Mouse (Mus musculus) heart, adult 11 months (tissue): Measurements from ENCODE around the gene Rnh1.

Experiments used
- DNase-seq: peaks from one replicate; pipeline ENCODE4 v3.0.0; 2022

The Rnh1 gene

DNA sequence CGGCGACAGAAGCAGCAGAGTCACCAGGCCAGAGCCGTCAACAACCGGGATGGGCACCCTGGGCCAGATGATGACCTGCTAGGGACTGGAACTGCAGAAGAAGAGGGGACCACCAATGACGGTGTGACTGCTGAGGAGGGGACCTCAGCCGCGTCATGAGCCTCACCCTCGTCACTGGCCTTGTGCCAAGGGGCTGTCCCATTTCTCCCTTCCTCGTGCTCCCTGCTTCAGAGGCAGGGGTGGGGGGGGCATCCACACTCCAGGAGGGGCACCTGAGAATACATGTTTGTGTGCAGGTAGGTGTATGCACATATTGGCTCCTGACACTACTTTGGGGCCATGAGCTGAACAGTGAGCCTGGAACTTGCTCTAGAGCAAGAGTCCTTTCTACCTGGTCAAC, 17.3 kb downstream of the Rnh1 start:
- DNase-seq = peak; percentile 87

- DNase-seq = no peak
These were observed 24.0 kb downstream of the Rnh1 start for GRCm38 (mm10) chr7:141148639-141149038.

DNA sequence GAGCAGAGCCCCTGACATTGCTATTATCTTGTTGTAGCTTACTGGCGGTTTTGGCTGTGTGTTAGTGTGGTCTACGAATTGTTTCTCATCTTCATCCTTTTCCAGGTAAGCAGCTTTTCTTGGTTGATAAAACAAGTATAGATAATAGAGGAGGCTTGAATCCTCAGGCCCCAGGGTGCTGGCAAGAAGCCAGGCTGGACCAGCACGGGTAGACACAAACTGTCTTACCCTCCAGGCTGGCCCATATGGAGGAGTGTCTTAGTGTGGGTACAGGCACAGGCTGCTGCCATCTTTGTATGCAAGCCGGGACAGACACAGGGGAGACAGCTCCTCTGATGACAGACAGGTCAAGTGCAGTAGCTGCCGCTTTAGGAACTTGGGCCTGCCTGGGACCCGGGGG, 25.6 kb downstream of the Rnh1 start:
- DNase-seq = no peak

- no peak for DNase-seq
These were observed 26.5 kb downstream of the Rnh1 start for GRCm38 (mm10) chr7:141146043-141146595.

- DNase-seq = no peak
These were observed 27.3 kb downstream of the Rnh1 start for GRCm38 (mm10) chr7:141145403-141145802.

GRCm38 (mm10) chr7:141144650-141145049, 28.0 kb downstream of the Rnh1 start:
- no peak for DNase-seq

GRCm38 (mm10) chr7:141143861-141144260, 28.8 kb downstream of the Rnh1 start:
- no peak for DNase-seq

DNA sequence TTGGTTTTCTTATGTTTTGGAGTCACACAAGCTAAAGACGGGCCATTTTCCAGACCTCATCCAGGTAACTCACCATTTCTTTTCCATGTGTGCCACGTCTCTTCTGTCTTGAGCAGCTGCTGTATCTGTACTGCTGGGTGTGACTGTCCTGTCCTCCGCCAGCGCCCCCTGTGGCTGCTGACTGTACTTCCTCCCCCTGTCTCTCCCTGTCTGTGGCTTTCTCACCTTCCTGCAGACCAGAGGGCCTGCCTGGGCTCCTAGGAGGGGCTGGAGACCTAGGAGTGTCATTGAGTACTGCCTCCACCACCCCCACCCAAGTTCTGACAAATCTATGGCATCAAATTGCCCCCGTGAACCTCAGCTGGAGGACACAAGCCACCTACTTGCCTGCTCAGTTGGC, 29.5 kb downstream of the Rnh1 start:
- no peak for DNase-seq

DNA sequence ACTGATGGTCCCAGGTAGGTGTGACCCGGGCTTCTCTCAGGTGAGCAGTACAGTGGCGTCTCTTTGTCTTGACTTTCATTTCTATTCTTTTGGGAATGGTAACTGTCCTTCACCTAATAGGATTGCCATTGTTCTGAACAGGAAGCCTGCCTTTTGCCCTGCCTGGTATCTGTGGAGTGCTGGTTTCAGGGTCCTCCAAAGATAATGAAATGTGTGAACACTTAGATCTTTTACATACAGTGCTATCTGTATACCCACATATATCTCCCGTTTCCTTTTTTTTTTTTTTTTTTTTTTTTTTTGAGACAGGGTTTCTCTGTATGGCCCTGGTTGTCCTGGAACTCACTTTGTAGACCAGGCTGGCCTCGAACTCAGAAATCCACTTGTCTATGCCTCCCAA, 31.3 kb downstream of the Rnh1 start:
- DNase-seq = no peak

DNA sequence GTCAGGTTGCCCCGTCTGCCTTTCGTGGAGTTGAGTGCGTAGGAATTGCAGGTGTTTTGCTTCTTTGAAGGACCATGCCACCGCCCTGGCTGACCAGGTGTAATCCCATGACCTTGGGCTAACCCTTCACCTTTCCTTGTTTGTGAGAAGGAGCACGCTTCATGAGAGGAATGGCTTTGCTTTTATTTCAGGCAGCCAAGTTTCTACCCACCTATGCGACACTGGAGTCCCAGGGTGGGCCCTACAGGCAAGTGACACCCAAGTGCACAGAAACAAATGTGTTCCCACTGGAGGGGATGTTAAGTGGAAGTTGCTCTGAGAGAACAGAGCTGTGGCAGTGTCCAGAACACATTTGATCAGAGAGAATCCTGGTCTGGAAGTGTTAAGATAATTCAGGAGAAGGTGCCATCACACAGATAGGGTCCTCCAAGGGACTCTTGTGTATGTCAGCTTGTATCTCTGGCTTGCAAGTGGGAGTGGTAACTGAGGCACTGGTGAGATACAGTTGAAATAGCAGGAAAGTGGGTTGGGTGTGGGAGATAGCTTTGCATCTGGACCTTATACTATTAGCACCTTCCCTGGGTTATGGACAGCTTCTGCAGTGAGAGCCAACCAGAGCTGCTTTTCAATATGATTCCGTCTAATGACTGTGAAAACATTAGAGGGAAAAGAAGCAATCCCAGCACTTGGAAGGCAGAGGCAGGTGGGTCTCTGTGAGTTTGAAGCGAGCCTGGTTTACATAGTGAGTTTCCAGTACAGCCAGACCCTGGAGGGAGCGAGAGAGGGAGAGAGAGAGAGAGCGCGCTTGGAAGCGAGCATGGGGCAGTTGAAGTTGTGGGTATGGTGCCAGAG, 40.5 kb downstream of the Rnh1 start:
- no peak for DNase-seq

DNA sequence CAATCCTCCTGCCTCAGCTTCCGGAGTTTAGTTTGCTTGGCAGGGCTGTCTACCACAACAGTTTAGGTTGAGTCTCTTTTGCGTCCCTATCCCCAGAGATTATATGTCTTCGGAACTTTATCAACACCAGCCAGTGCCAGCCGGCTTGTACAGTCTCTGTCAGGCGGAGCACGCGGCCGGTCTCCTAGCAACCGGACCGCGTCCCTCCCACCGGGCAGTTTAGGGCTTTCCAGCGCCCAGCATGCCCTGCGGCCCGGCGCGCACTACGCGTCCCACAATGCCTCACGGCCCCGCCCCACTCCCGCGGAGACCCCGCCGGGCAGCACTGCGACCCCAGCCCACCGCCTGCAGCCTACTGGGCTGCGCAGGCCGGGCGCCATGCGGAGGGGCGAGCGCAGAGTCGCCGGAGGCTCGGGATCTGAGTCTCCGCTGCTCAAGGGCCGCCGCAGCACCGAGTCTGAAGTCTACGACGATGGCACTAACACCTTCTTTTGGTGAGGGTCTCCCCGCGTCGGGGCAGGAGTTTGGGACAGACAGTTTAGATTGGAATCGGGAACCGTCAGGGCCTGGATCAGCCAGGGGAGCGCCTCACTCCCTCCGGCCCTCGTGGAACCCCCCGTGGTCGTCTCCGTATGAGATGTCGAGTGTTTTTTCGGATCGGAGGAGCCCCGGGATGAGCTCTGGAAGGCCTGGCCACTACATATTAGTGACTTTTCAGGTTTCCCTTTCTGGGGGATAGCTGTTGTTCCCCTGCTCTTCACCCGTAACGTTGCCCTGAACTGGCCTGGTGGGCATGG, 41.4 kb downstream of the Rnh1 start:
- peak; percentile 99 for DNase-seq

- DNase-seq = no peak
These were observed 49.2 kb downstream of the Rnh1 start for GRCm38 (mm10) chr7:141123517-141123856.

DNA sequence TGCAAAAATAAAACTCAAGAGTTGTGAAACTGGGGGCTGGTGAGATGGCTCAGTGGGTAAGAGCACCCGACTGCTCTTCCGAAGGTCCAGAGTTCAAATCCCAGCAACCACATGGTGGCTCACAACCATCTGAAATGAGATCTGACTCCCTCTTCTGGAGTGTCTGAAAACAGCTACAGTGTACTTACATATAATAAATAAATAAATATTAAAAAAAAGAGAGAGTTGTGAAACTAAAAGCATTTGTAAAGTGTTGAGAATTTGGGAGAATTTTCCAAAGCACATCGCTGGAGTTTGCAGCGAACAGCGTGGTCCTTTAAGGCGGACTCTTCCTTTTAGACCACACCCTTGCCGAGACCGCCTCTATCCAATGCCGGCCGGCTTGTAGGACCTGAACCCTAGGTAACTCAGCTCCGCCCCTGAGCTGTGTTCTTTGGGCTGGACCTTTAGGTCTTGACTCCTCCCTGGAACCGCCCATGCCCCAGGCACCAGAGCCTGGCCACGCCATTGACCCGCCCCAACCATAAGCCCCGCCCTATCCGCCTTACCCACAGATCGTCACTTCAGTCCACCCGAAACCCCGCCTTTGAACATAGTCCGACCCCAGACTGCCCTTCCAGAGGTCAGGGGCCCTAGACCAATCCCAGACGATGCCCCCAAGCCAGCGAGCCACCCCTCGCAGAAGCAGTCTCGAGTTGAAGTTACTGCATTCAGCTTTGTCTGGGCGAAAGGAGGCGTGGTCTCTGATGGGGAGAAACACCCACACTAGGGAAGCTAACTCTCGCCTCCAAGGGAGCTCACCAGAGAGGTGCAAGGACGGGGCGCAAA, 49.8 kb downstream of the Rnh1 start:
- DNase-seq = peak; percentile 100

DNA sequence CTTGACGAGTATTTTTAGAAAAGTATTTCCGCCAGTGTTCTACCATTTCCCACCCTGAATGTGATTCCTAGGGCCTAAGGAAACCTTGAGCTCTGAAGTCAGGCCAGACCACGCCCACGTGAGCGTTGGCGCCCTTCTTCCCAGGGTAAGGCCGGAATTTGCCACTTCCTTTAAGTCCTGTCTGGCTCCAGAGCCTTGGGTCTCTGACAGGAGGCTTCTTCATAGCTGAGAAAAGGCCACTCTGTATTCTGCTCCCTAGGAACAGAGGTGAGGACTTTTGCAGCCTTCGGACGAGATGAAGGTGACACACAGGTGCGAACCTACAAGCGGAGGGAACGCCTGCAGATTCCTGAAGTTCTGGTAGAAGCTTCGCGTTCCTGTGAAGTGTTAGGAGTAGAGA, 50.4 kb downstream of the Rnh1 start, which contains the start of gene Ptdss2:
Gene Ptdss2 (plus strand): TSS at position 138 of the 400 bp plus-strand sequence.
- peak; percentile 97 for DNase-seq

GRCm38 (mm10) chr7:141121051-141121531, 51.6 kb downstream of the Rnh1 start:
- DNase-seq = peak; percentile 92

- DNase-seq = no peak
These were observed 52.1 kb downstream of the Rnh1 start for GRCm38 (mm10) chr7:141120605-141121004.

GRCm38 (mm10) chr7:141119487-141119886, 53.2 kb downstream of the Rnh1 start:
- DNase-seq = no peak

DNA sequence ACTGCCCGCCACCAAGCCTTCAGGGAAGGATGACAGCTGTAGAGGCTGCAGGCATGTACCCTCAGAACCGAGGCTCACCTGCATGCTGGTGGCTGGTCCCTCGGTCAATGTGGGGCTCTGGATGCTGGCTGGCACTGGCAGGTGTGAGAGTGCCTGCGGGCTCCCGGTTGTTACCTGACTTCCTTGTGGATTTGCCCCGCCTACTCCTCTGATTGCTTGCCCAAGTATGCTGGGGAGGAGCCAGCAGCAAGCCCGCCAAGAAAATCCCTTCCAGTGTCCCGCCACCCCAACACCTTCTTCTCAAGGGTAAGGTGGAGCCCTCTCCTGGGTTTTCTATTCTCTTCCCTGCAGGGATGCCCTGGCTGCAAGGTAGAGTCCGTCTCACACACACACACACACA, 55.0 kb downstream of the Rnh1 start, which contains the start of gene Ano9:
Gene Ano9 (minus strand): TSS at position 171 of the 400 bp plus-strand sequence.
- DNase-seq = peak; percentile 76

DNA sequence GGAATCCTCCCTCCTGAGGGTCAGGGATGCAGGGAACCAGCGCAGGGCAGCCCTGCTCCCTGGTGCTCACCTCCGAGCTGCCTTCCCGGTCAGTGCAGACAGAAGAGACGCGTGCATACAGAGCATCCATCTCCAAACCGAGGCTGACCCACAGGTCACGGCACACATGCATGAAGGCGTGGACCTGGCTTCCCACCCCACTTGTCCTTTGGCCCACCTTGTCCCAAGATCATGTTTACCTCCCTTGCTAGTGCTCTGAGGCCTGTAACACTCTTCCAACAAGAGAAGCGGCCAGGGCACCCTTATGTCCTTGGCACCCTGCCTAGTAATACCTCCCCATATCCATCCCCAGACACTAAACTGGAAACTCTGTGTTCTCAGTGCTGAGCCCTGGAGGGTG, 56.8 kb downstream of the Rnh1 start:
- peak; percentile 68 for DNase-seq
